Mouse (Mus musculus): Measurements from ENCODE around the gene P2rx5. TPM values are rescaled to one million over a fixed set of nuclear protein-coding genes. Genes with fewer than 3 reads are reported as not detected.

Gene P2rx5
- polyA plus RNA-seq, 1 experiment from 2014 or later, result 0.32 TPM

DNA sequence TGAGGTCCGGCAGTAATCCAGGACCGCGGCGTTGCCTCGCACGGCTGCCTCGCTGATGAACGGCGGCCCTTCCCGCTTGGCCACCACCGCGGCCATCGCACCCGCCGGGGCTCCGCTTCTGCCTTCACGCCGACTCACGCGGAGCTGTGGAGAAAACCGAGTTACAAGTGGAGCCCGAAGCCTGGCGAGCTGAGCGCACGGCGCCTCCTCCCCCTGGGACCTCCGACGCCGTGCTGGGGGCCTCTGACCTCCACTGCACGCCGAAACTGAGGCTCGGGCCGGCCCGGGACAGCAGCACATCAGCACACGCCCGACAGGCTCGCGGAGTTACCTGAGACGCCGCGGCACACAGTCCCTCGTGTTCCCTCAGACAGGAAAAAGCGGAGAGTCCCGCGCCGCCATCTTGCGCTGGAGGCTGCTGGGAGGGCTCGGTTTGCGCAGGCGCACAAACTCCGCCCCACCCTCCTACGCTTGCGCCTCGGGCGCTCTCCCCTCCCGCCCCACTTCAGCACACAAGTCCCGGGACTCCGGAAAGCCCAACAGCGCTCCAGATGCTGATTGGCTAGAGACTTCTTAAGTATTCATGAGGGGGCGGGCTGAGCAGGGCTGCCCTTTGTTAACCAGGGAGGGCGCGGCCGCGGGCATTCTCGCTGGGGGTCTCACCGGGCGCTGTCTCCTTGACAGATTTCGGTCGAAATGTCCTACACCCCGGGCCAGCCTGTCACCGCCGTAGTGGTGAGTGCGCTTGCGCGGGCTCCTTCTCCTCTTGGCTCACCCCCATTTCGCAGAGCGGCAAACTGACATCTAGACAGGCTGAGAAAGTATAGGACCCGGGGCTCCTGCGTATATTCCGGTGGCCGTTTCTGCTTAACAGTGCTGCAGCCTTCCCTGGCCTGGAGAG is 16.6 kb downstream of the P2rx5 start, which contains the start of the genes Emc6 and Tax1bp3:
Gene Emc6 (minus strand): TSS at position 430 of the 901 bp plus-strand sequence.
Gene Tax1bp3 (plus strand): TSS at position 476 of the 901 bp plus-strand sequence.
- peak within 1 kb of the TSS; percentile 94 for H3K4me2 ChIP-seq
- no peaks in the 10 kb centered on the region for H3K9me3 ChIP-seq (replicated peaks)
- H3K36me3 ChIP-seq, result peaks cover 38% of the 10 kb centered on the region
- H3K27ac ChIP-seq, result peak within 1 kb of the TSS; percentile 83
- under 1% methylated on average over 81 of the region's 81 CpGs for WGBS (ENCODE audit: insufficient replicate concordance)
- H3K27me3 ChIP-seq (replicated peaks), result no peaks in the 10 kb centered on the region
- H3K9ac ChIP-seq, result peak within 1 kb of the TSS; percentile 94
- H3K4me1 ChIP-seq, result peaks cover 43% of the 10 kb centered on the region
- peak; percentile 98 for ATAC-seq
- peak within 1 kb of the TSS; percentile 94 for H3K4me3 ChIP-seq

DNA sequence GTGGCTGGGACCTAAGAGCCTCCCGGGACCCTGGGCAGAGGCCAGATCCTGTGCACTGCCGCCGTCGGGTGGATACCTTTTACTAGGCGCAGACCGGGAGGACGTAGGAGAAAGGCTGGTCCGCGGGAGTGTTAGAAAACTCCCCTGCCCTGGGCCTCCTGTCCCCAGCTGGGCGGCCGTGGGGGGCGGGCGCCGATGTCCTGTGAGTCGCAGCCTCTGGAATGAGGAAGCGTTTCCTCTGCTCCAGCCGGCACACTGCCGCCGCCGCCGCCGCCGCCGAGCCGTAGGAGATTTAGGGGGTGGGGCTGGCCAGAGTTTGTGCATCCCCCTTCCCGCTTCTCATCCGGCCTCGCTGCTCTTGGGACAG is 17.3 kb downstream of the P2rx5 start:
- ATAC-seq, result peak; percentile 45; the same call in 1 of the 2 replicates
- Histone ChIP-seq H3K4me1 (peaks cover 37% of the 10 kb centered on the region), H3K27ac (peak overlapping the region; percentile 82), H3K9me3 (replicated peaks) (no peaks in the 10 kb centered on the region), H3K36me3 (peaks cover 36% of the 10 kb centered on the region), H3K4me3 (peak overlapping the region; percentile 94), H3K4me2 (peak overlapping the region; percentile 94), H3K9ac (peak overlapping the region; percentile 77), H3K27me3 (replicated peaks) (no peaks in the 10 kb centered on the region)
- WGBS (ENCODE audit: insufficient replicate concordance), result 0% methylated on average over 24 of the region's 28 CpGs

DNA sequence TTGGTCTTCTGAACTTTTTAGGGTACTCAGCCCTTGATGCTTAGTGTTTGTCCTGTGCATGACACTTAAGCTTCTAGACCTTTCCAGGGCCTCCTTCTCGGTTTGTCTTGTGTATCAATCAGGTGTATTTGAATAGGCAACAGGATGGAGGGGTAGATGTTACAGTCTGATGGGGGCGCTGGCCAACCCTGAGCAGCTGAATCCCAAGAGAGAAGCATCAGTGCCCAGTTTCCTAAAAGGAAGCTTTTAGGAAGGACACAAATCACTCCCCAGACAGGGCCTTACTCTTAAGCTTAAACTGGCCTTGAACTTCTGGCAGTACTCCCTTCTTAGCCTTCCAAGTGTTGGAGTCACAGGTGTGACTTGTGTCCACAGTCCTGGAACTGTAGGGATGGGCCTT is 17.7 kb downstream of the P2rx5 start:
- ATAC-seq, result no peak
- Histone ChIP-seq H3K9ac (peak overlapping the region; percentile 77), H3K27ac (peak overlapping the region; percentile 82; the same call in 1 of the 2 replicates), H3K4me2 (peak overlapping the region; percentile 94), H3K36me3 (peaks cover 35% of the 10 kb centered on the region), H3K9me3 (replicated peaks) (no peaks in the 10 kb centered on the region), H3K4me1 (peaks cover 33% of the 10 kb centered on the region), H3K27me3 (replicated peaks) (no peaks in the 10 kb centered on the region), H3K4me3 (peak overlapping the region; percentile 94)
- WGBS (ENCODE audit: insufficient replicate concordance), result 28% methylated on average over 2 of the region's 2 CpGs

DNA sequence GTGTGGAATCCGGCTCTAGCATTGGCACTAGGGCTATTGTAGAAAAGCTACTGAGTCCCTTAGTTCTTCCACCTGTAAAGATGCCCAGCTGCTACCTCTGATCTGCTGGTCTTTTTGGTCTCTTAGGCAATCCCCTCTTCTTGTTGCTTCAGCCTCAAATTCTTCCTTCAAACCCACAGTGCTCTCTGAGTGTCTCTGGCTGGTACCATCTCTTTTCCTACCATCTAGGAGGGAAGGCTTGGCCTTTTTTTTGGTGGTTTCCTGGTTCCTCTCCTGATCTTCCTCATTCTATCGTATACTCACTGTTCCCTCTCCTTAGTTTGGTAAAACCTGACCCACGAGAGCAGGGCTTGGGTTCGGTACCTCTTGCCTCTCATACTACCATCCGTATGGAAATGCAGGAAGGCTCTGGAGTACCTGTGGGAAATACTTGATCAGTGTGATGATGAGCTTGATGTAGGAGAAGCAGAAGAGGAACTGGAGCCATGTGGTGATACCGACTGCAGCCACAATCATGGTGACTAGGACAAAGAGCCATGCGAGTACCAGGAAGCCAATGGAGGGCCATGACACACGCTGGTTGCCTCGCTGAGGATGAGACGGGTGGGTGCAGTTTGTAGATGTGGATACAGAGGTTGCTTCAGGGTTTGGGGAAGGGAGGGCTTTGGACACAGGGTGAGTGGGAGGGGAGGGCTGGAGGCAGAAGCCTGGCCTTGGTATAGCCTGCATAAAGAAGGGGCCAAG is 25.8 kb downstream of the P2rx5 start:
- H3K4me3 ChIP-seq, result no peak overlapping the region
- WGBS (ENCODE audit: insufficient replicate concordance), result 66% methylated on average over 10 of the region's 10 CpGs
- H3K9me3 ChIP-seq (replicated peaks), result no peaks in the 10 kb centered on the region
- no peaks in the 10 kb centered on the region for H3K27me3 ChIP-seq (replicated peaks)
- no peak overlapping the region for H3K4me2 ChIP-seq
- H3K27ac ChIP-seq, result no peak overlapping the region
- no peak overlapping the region for H3K9ac ChIP-seq
- ATAC-seq, result no peak
- peaks cover 39% of the 10 kb centered on the region for H3K36me3 ChIP-seq
- no peaks in the 10 kb centered on the region for H3K4me1 ChIP-seq

DNA sequence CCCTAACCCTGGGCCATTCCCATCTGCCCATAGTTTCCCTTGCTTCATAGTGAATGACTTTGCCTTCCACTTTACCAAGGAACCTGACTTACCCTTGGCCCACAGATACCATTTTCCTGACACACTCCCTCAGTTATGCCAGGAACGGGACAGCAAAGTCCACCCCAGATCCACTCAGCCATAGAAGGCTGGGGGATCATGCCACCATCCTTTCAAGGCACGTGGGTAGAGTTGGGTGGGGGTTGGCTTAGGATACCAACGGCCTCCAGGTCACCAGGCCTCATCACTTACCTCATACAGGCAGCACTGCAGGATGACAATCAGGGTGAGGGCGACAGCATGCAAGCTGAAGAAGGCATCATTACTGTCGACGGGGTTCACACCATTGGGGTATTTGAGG is 27.0 kb downstream of the P2rx5 start:
- Histone ChIP-seq H3K9me3 (replicated peaks) (no peaks in the 10 kb centered on the region), H3K4me3 (no peak overlapping the region), H3K27me3 (replicated peaks) (no peaks in the 10 kb centered on the region), H3K9ac (no peak overlapping the region), H3K36me3 (peaks cover 44% of the 10 kb centered on the region), H3K4me2 (no peak overlapping the region), H3K27ac (no peak overlapping the region), H3K4me1 (no peaks in the 10 kb centered on the region)
- no peak for ATAC-seq
- WGBS (ENCODE audit: insufficient replicate concordance), result 74% methylated on average over 6 of the region's 6 CpGs

DNA sequence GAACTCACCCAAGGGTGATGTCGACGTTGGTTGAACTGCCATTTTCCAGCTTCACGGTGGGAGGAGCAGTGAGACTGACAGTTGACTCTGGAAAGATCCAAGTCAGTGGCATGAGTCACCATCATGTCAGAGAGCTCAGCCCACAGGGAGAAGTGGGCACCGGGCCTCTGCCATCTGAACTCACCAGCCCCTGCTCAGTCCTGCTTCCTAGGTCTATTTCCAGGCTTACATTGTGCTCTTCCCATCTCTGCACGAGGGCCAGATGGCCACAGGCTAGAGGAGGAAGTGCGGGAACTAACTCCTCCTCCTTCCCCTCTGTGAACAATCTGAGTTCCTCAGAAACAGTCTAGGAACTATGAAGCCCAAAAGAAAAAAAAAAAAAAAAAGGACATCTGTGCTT is 32.8 kb downstream of the P2rx5 start:
- Histone ChIP-seq H3K36me3 (peaks cover 23% of the 10 kb centered on the region), H3K4me1 (peaks cover 9% of the 10 kb centered on the region), H3K9me3 (replicated peaks) (no peaks in the 10 kb centered on the region), H3K4me2 (no peak overlapping the region), H3K27me3 (replicated peaks) (no peaks in the 10 kb centered on the region), H3K9ac (no peak overlapping the region), H3K4me3 (no peak overlapping the region), H3K27ac (no peak overlapping the region)
- 43% methylated on average over 6 of the region's 6 CpGs for WGBS (ENCODE audit: insufficient replicate concordance)
- ATAC-seq, result no peak

DNA sequence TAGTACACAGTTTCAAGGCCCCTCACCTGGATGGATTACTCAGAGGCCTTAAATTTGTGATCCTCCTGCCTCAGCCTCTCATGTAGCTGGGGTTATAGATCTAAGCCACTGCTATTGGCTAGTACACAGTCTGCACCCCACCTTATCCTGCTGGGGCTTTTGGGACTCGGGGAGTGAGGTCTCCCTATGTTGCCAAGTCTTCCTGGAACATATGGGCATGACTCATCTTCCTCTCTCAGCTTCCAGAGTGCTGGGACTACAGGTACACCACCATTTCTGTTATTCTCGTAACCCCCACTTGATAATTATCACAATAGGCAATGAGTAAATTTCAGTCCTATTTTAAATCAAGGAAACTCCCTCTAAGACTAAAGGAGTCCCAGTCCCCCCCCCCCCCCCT is 34.2 kb downstream of the P2rx5 start:
- ATAC-seq, result no peak
- Histone ChIP-seq H3K9me3 (replicated peaks) (no peaks in the 10 kb centered on the region), H3K36me3 (peaks cover 23% of the 10 kb centered on the region), H3K27ac (no peak overlapping the region), H3K4me3 (no peak overlapping the region), H3K27me3 (replicated peaks) (no peaks in the 10 kb centered on the region), H3K4me1 (peaks cover 16% of the 10 kb centered on the region), H3K9ac (no peak overlapping the region), H3K4me2 (no peak overlapping the region)
- WGBS (ENCODE audit: insufficient replicate concordance), result 70% methylated on average over 2 of the region's 2 CpGs

DNA sequence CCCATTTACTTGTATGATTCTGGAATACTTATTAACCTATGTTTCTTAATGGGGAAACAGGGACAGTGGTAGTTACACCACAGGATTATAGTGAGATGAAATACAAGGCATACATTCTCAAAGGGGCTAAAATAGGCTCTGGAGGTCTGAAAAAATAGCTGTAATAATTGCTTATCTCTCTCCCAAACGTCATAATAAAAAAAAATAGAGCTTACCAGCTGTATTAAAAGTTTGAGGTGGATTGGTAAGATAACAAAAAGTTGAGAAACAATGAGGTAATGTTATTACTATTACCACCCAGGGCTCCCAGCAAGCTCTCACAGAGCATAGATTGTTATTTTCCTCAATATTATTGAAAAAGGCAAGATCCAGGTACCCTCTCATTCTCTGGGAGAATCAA is 38.0 kb downstream of the P2rx5 start:
- H3K27me3 ChIP-seq (replicated peaks), result no peaks in the 10 kb centered on the region
- peak overlapping the region; percentile 88 for H3K9ac ChIP-seq
- peak overlapping the region; percentile 83 for H3K4me3 ChIP-seq
- H3K4me2 ChIP-seq, result peak overlapping the region; percentile 99
- peaks cover 12% of the 10 kb centered on the region for H3K36me3 ChIP-seq
- 3% methylated on average over 1 of the region's 1 CpGs for WGBS (ENCODE audit: insufficient replicate concordance)
- no peak for ATAC-seq
- H3K4me1 ChIP-seq, result peaks cover 23% of the 10 kb centered on the region
- H3K27ac ChIP-seq, result no peak overlapping the region; the same call in 1 of the 2 replicates
- no peaks in the 10 kb centered on the region for H3K9me3 ChIP-seq (replicated peaks)

DNA sequence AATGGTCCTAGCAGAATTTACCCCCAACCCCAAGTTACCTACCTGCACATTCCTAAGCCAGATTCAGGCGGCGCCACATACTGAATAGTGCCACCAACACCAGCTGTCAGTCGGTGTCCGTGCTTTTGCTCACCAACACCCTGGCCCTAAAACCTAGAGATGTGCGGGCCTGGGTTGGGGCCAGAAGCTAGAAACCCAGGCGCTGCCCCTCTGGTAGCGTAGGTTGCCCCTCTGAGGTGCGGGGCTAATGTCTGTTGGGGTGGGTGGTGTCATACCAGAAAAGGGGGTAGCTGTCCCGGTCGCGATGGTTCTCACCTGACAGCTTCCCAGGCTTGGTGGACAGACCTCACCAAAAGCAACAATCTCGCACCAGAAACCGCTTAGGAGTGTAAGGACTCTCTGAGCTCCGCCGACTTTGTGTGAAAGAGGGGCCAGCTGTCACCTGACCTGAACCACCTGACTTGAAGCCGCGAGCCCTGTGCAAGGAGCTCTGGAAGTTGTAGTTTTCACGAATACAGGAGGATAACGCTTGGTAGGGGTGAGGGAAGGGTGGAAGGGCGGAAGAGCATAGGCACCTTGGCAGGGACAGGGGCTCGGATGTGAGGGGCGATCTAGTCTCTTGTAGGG is 38.5 kb downstream of the P2rx5 start, which contains the start of gene Ctns:
Gene Ctns (minus strand): TSS at position 440 of the 627 bp plus-strand sequence.
- Histone ChIP-seq H3K27ac (peak within 1 kb of the TSS; percentile 77), H3K9ac (peak within 1 kb of the TSS; percentile 88), H3K4me2 (peak within 1 kb of the TSS; percentile 99), H3K4me1 (peaks cover 23% of the 10 kb centered on the region), H3K27me3 (replicated peaks) (no peaks in the 10 kb centered on the region), H3K36me3 (peaks cover 12% of the 10 kb centered on the region), H3K9me3 (replicated peaks) (no peaks in the 10 kb centered on the region), H3K4me3 (peak within 1 kb of the TSS; percentile 83)
- ATAC-seq, result peak; percentile 95
- WGBS (ENCODE audit: insufficient replicate concordance), result 2% methylated on average over 22 of the region's 22 CpGs

DNA sequence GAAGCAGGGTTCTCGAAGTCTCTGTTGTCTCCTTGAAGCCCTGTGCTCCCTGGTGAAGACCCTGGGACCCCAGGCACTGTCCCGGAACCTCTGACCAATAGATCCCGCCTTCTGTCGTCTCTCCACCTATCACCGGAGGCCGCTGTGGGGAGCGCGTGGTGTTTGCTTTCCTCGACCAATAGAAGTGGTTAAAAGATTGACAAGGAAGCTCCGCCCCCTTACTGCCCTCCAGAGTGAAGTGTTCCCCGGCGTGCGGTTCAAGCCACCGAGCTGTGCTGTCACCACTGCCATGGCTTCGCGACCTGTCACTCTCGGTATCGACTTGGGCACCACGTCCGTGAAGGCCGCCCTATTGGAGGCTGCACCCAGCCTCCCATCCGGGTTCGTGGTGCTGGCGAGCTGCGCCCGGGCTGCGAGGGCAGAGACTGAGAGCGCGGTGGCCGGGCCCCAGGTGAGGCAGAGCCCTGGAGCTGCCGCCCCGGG is 39.0 kb downstream of the P2rx5 start, which contains the start of gene Shpk:
Gene Shpk (plus strand): TSS at position 231 of the 483 bp plus-strand sequence.
- Histone ChIP-seq H3K27ac (peak within 1 kb of the TSS; percentile 77), H3K4me3 (peak within 1 kb of the TSS; percentile 83), H3K9ac (peak within 1 kb of the TSS; percentile 88), H3K4me1 (peaks cover 23% of the 10 kb centered on the region), H3K4me2 (peak within 1 kb of the TSS; percentile 99), H3K9me3 (replicated peaks) (no peaks in the 10 kb centered on the region), H3K36me3 (peaks cover 12% of the 10 kb centered on the region), H3K27me3 (replicated peaks) (no peaks in the 10 kb centered on the region)
- peak; percentile 96 for ATAC-seq
- WGBS (ENCODE audit: insufficient replicate concordance), result 1% methylated on average over 32 of the region's 32 CpGs

DNA sequence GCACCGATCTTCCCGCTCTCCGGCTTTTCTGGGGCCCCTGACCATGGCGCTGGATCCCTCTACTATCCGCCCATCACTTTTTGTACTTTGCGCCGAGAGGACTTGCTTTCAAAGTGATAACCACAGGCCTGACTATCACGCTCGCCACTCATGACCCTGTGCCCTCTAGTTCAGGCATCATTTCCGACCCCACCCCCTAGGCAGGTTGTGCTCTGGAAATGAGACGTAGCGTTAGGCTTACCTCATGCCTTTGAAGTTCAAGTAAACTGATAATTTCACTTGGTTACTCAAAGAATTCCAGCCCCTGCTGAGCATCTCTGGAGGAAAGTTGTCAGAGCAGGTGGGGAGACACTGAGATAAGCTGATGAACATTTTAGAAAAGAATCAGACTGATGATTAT is 39.7 kb downstream of the P2rx5 start:
- Histone ChIP-seq H3K36me3 (peaks cover 12% of the 10 kb centered on the region), H3K9me3 (replicated peaks) (no peaks in the 10 kb centered on the region), H3K9ac (peak overlapping the region; percentile 88), H3K27ac (peak overlapping the region; percentile 77), H3K27me3 (replicated peaks) (no peaks in the 10 kb centered on the region), H3K4me2 (peak overlapping the region; percentile 99), H3K4me3 (peak overlapping the region; percentile 83), H3K4me1 (peaks cover 23% of the 10 kb centered on the region)
- WGBS (ENCODE audit: insufficient replicate concordance), result 1% methylated on average over 12 of the region's 12 CpGs
- 0 out of 2 replicates have a peak, but pooled peaks have one; percentile 3 for ATAC-seq
